Mouse (Mus musculus) embryo, embryonic 10.5 days (tissue): Measurements from ENCODE around the gene Tenm3.

ENCODE experiments used
- DNase-seq: peaks from one replicate; pipeline ENCODE4 v3.0.0-alpha.2; 2015; ENCODE audit warnings: low spot score

Tenm3 gene

DNA sequence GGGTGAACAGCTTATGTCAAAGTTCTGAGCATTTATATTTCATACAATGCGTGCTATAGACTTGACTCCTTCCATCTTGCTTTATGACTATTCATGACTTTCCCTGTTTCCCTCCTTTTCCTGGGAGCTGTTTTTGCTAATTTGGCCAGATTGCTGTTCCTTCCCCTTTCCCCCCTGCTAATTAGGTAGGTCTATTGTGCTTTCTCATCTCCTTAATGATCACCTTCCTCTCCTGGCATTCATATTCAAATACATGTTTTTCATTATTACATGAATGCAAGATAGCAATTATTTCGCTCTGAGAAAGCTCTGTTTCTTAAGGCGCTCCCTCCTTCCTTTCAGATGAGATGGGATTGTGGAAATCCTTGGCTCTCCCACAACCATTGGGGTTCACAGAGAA is 178.6 kb downstream of the Tenm3 start:
- no peak for DNase-seq

- no peak for DNase-seq
Observed at GRCm38 (mm10) chr8:48659226-48659625, 184.5 kb downstream of the Tenm3 start.

- peak; percentile 45 for DNase-seq
Observed at GRCm38 (mm10) chr8:48655381-48656043, 188.2 kb downstream of the Tenm3 start.

GRCm38 (mm10) chr8:48649845-48650244 is 193.9 kb downstream of the Tenm3 start:
- no peak for DNase-seq

DNA sequence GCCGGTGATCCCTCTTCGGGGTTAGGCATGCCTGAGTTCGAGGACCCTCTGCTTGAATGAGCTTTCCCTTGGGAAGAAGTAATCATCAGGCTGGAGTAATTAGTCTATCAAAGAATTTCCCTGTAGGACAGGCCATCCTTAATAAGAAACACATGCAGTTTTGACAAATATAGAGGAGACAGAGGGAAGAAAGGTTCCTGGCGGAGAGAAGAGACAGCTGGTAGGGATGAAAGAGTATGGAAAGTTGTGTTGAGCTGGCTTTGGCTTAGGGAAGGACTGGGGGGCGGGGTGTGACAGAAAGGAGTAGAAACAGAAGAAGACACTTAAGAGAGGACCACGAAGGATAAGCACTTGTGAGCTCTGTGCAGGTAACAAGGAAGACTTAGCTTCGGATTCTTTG is 194.3 kb downstream of the Tenm3 start:
- no peak for DNase-seq

- no peak for DNase-seq
Observed at GRCm38 (mm10) chr8:48646110-48646509, 197.6 kb downstream of the Tenm3 start.

GRCm38 (mm10) chr8:48638129-48638528 is 205.6 kb downstream of the Tenm3 start:
- no peak for DNase-seq

DNA sequence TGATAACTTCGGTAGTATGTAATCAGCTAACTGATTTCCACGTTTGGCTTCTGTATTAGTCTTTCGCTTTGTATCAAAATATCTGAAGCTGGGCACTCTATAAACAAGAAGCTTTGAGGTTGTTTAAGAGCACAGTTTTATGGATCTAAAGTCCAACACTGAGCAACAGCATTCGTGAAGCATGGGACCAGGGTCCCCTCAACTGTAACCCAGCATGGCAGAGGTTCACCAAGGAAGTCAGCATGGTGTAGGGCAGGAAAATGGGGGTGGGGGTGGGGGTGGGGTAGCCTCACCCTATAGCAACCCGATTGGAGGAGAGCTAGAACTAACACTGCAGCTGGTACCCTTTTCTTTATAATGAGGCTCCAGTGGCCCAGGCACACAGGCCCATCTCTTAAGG is 206.8 kb downstream of the Tenm3 start:
- no peak for DNase-seq

- no peak for DNase-seq
Observed at GRCm38 (mm10) chr8:48635815-48636214, 207.9 kb downstream of the Tenm3 start.

GRCm38 (mm10) chr8:48633426-48633825 is 210.3 kb downstream of the Tenm3 start:
- DNase-seq, result no peak

GRCm38 (mm10) chr8:48622517-48623153 is 221.1 kb downstream of the Tenm3 start:
- no peak for DNase-seq

DNA sequence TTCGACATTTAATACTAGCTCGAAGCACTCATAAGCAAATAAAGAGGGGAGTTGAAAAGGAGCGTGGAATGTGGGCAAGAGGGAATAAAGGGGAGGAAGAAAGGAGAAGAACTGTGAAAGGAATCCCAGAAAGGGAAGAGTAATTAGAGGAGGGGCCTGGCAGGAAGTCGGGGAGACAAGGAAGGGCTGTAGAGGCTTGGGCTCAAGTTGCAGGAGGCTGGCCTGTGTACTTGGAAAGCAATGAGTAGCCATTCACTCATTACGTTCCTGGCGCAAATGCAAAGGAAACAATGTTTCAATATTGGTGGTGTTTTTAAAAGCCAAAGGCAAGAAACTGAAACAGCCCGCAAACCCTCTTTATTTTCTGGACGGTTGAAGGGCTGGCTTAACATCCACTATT is 228.7 kb downstream of the Tenm3 start:
- peak; percentile 61 for DNase-seq

- DNase-seq, result no peak
Observed at GRCm38 (mm10) chr8:48611934-48612512, 231.7 kb downstream of the Tenm3 start.

DNA sequence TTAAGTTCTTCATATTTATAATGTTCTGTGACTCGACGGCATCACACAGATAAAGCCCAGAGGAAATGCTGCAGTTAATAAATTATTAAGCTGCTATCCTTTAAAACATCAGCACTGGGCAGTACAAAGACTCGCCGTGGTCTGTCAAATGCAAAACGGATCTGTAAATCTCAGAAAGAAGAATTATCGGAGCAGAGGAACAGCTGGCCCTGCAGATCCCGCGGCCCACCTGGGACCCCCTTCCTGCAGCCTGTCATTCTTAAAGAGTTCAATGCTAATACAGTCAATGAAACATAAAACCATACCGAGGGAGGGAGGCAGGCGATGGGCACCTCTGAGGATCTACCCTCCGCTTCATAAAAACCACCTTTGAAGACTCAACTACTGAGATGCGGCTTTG is 232.6 kb downstream of the Tenm3 start:
- no peak for DNase-seq

- no peak for DNase-seq
Observed at GRCm38 (mm10) chr8:48610316-48610715, 233.4 kb downstream of the Tenm3 start.

GRCm38 (mm10) chr8:48609684-48610083 is 234.1 kb downstream of the Tenm3 start:
- no peak for DNase-seq

- no peak for DNase-seq
Observed at GRCm38 (mm10) chr8:48604190-48604897, 239.4 kb downstream of the Tenm3 start.

GRCm38 (mm10) chr8:48603165-48603840 is 240.4 kb downstream of the Tenm3 start:
- no peak for DNase-seq

- no peak for DNase-seq
Observed at GRCm38 (mm10) chr8:48601621-48602020, 242.1 kb downstream of the Tenm3 start.

GRCm38 (mm10) chr8:48599028-48599427 is 244.7 kb downstream of the Tenm3 start:
- DNase-seq, result no peak

GRCm38 (mm10) chr8:48596332-48596731 is 247.4 kb downstream of the Tenm3 start:
- no peak for DNase-seq

GRCm38 (mm10) chr8:48591818-48592217 is 251.9 kb downstream of the Tenm3 start:
- DNase-seq, result no peak
